Mouse (Mus musculus) gastrocnemius, postnatal 25 days (tissue): ENCODE measurements around the gene Hoxc5. TPM values are rescaled to one million over a fixed set of nuclear protein-coding genes. Genes with fewer than 3 reads are reported as not detected.

Experiments used
- DNase-seq: peaks from one replicate; pipeline ENCODE4 v3.0.0; 2022
- total RNA-seq, 2 experiments: library from RNA; stranded (reverse); gene quantifications; 1 replicate in 1 of 2; 2 replicates in 1 of 2; pipeline ENCODE4 v1.2.3; 2021

Gene Hoxc5
- total RNA-seq, 2 experiments from 2014 or later = 1.6 to 1.8 TPM

DNA sequence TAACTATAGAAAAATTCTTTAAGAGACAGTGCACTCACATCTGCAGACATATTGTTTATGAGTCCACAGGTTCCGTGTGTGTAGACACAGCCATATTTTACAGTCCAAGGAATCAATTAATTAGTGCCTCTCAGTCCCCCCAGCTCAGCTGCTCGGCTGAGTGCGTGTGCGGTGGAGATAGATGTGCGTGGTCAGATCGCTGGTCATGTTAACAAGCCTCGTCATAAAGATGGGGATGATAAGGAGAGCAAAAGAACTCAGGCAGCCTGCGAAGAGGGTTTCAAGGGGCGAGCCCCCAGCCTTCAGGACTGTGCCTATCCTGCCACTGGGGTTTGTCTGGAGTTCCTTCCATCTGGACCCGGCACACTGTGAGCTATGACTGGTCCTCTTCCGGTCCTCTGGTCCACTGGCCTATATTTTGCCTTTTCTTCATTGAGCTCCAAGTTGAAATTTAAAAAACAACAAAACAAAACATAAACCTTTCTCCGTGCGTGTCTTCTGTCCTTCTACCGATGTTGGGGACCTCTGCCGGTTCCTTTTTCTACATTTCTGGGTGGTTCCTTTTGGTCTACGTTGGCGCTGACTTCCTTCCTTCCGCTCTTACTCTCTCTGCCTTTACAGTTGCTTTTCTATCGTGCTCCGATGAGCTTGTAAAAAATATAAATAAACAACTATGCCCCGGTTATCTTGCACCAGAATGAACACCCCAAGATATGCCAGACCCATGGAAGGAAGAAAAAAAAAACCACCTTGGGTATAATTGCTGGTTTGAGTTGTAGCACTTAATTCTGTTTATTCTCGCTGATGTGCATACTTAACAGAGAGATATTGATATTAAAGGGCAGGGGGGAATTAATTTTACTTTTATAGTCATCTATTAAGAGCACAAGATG is 21.8 kb upstream of the Hoxc5 start:
- DNase-seq = no peak

DNA sequence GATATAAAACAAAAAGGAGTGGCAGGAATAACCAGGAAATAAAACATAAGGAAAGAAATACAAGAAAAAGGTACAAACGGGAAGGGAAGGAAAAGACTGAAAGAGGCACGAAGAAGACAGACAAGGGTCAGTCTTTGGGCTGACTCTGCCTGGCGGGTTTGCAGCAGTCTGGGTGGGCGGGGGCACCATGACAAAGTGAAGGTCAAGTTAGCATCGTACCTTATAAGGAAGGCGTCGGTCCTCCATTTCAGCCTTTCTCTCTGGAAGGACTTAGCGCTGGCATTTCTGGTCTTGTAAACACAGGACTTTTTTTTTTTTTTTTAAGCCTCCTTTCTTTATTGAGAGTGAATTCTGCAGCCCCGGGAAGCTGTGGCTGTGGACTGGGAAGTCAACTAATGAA is 20.0 kb upstream of the Hoxc5 start:
- no peak for DNase-seq

DNA sequence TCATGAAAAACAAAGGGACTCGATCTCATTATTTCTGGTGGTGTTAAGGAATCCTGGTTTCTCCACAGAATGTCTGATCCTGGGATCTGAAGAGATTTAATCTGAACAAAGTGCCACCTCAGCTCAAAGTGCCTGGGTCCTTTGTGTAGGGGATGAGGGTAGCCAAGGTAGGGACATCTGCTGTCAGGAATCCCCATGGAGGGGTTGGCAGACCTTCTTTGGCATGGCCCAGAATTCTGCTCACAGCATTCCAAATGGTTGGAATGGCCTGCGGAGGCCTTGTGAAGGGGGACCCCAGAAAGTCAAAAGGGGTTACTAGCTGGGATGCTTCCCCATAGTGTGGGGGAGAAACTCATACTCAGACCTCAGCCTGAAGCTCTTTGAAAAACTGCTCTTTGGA is 18.4 kb upstream of the Hoxc5 start:
- no peak for DNase-seq

DNA sequence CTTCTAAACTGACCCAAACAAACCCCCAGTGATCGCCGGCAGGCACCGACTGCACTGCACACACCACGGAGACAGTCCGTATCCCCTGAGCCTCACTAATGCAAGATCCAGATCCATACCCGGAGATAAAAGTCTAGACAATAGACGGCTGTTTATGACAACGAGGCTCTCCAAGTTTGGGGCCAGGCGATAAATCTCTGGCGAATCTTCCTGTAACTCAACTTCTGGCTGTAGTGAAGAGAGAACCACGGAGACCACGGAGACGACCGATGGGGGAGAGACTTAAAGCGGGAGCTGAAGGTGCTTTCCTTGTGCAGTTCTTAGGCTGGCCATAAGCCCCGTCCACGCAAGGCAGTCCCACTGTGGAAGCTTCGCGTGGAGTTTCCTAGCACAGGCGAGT is 17.5 kb upstream of the Hoxc5 start:
- DNase-seq = no peak

DNA sequence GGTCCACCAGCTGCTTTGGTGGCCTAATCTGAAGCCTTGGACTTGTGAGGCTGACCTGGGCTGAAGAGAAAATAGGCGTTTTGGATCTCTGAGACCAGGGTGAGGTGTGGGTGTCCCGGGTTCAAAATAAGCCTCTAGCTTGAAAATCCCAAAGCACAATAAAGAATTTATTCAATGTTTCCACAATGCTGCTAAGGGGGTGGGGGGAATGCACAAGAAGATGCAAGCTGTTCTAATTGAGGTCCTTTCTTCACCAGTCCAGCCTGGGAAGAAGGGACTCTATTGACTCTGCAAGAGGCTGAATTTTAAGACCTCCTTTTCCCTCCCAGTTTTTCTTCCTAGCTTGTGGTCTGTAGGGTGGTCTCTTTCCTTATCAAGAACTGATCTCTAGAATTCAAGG is 16.4 kb upstream of the Hoxc5 start:
- DNase-seq = no peak

DNA sequence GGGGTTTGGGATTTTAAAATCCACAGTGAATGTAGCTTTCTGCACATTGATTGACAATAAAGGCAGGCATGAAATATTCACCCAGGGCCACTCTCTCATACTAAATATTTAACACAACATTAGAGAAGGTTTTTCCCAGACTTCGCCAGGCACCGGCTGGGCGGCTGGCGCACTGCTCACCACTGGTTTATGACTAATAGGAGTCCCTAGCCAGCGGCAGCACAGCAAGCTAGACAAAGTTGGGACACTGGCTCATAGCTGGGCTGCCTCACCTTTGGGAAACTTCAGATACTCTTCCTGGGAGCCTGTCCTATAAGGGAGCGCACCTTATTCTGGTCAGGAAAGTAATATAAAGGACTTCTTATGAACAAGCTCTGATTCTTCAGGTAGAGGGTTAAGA is 13.7 kb upstream of the Hoxc5 start:
- peak; percentile 26 for DNase-seq

DNA sequence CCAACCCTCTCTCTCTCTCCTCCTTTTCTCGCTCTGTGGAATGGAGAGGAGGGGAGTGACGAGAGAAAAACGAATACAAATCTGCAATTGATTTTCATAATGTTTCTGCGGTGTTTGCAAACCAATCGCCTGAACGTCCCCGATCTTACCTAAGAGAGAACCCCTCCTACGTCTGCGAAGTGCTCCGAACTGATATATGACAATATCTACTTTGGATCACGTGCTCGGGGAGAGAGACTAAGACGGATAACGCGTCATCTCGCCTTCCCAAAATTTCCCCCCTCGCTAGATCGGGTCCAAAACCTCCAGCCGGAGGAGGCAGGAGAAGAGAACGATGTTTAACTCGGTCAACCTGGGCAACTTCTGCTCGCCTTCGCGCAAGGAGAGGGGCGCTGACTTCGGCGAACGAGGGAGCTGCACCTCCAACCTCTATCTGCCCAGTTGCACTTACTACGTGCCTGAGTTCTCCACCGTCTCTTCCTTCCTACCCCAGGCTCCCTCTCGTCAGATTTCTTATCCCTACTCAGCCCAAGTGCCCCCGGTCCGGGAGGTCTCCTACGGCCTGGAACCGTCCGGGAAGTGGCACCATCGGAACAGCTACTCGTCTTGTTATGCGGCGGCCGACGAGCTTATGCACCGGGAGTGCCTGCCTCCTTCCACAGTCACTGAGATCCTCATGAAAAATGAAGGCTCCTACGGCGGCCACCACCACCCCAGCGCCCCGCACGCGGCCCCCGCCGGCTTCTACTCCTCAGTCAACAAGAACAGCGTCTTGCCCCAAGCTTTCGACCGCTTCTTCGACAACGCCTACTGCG is 12.8 kb upstream of the Hoxc5 start, which contains the start of gene Hoxc11:
TSS of gene Hoxc11 (plus strand) at position 236 of the 815 bp plus-strand sequence.
- peak; percentile 34 for DNase-seq

DNA sequence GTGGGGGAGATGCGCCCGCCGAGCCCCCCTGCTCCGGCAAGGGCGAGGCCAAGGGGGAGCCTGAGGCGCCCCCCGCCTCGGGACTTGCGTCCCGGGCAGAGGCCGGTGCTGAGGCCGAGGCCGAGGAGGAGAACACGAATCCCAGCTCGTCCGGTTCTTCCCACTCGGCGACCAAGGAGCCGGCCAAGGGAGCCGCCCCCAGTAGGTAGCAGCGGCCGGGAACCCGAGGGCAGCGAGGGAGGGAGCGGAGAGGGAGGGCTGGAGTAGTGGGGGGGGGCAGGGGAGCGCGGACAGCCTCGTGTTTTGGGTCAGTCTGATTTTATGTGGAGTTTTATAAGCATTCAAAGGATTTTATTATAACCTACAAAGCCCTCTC is 12.2 kb upstream of the Hoxc5 start:
- DNase-seq = peak; percentile 68

DNA sequence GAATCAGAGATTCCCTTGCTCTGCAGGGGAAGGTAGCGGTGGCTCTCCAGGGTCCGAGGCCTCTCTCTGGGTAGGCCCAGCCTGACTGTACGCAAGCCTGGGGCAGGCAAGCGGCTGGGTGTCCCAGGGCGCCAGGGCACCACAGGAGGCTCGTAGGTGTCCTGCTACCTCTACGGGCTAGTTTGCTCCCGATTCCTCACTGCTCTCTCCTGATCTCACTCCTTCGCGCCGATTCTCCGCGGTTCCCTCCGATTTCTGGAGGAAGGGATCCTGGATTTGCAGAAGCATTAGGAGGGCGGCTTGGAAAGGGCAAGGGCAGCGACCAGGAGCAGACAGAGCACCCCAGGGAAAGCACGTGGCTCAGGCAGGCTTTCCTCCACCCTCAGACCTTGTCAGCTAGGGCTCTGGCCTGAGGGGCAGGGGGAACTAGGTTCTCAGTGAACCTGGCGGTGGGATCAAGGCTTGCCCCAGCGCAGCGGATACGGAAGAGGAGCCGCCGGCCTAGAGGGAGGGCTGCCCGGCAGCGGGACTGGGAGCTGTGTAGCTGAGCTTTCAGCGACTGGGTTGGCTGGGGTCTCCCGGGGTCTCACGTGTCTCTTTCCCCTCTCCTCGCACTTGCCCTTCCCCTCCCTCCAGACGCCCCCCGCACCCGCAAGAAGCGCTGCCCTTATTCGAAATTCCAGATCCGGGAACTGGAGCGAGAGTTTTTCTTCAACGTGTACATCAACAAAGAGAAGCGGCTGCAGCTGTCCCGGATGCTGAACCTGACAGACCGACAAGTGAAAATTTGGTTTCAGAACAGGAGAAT is 11.2 kb upstream of the Hoxc5 start:
- DNase-seq = peak; percentile 52

DNA sequence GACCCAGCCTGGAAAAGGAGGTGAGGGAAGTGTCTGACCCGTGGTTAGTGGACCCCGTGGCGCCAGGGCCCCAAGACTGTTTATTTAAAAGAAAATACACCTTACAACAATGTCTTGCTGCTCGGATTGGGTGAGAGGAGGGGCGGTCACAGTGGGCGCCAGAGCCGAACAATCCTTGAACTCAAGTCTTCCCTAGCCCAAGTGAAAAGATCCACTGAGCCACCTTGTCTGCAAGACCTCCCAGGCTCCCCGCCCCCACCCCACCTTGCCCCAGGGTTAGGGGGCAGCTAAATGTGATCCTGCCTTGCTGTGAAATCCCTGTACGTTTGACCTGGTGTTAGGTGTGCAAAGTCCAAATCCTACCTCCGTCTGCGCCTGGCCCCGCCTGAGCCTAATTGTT is 10.3 kb upstream of the Hoxc5 start:
- DNase-seq = no peak

DNA sequence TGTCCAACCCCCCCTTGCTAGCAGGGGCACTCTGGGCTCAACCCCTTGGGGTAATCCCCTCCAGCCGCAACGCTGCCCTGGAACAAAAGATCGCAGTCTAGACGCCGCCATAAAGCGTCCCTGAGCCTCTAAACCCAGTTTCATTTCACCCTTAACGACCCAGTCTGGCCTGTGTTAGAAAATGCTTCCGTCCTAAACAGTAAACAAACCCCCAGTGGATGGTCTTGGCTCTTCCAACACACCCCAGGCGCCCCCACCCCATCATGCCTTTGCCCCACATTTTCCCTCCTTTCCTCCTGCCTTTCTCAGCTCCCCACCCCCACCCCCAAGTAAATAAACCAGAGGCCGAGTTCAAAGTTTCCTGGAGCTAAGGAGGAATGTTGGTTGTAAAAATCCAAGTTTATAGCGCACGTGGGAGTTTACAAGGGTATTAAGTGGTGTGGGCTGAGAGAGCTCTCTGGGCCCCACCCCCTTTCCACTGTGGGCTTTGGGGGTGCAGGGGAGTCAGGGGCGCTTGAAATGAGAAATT is 7.5 kb upstream of the Hoxc5 start:
- no peak for DNase-seq

DNA sequence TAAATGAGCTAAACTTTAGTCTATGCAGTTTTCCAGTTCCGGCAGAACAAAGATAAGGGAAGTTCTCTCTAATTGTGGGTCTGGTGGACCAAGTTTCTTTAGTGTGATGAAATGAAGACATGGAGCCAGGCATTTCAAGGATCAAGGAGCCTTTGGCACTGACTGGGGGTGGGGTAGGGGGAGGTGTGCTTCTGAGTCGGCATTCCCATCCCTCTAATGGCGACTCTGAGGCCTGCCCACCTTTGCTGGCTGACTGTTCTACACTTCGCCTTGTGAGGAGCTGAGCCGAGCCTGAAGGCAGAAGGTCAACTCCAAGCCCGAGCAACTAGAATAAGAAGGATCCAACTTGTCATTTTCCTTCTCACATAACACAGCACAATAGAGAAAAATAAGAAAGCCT is 5.5 kb upstream of the Hoxc5 start:
- DNase-seq = no peak

DNA sequence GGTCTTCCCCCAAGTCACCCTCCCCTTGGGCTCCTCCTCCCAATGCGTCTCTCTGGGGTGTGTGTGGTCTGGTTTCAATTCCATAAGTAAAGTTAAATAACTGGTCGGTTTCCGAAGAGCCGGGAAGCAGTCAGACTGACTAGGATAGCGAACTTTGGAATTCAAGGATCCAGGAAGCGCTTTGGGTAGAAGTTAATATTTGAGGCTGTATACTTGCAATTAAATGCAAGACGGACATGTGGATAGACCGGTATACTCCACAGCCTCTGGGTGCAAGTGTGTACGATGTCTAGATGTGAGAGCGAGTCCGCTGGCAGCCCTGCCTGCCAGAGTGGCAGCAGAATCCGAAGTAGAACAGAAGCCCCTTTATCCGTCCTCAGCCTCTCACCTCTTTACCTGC is 4.8 kb upstream of the Hoxc5 start:
- DNase-seq = peak; percentile 28

DNA sequence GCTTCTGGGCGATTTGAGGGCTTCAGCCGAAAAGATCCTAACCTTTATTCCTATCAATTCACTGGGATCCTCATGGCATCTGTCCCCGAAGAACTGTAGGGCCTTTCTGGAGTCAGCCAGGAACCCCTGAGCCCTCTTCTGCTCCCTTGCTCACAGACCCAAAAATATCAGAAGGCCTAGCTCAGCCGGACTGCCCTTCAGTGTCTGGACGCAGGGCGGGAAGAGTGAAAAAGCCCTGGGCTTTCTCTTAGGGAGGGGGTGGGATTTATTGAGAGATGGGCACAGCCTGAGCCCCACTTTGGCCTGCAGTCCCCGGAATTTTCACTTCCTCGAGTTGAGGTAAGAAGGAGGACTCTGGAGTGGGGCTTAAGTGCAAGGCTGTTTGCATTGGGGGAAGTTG is 4.0 kb upstream of the Hoxc5 start:
- no peak for DNase-seq

DNA sequence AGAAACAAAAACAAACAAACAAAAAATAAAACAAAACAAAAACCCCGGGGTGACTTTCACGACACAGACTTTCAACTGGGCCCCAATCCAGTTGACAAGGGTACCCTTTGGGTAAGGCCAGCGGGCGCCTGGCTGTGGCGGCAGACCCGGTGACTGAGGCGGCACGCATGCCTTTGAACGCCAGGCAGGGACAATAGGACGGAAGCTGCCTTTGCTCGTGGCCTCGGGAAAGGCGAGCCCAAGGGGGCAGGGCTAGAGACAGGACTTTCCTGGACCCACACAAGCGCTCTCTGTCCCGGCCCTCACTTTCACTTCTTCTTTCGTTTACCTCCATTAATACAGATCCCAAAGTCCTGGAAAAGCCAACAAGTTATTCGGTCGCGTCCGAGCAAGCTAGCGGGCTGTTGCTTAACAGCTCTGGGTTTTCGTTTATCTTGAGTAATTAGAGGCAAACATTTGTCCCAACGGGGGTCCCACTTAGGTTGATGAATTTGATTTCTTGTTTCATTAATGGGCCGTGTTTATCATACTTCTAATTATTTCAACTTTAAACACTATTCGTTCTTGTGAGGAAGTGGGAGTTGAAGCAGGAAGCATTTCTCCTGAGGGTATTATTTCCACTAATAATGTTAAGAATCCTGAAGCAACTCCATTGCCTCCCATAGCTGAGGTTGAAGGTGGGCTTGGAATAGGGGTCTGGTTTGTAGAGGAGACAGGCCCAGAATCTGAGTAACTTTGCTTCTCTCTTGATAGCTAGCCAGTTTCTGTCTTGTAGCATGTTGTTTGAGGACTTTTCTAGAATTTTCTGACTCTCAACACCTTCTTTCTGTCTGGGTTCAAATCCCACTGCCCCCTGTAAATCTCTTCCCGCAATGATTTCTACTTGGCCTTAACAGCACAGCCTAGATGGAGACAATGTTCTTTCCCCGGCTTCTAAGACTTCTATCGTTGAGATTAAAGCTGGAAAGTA is 3.3 kb upstream of the Hoxc5 start:
- peak; percentile 70 for DNase-seq

DNA sequence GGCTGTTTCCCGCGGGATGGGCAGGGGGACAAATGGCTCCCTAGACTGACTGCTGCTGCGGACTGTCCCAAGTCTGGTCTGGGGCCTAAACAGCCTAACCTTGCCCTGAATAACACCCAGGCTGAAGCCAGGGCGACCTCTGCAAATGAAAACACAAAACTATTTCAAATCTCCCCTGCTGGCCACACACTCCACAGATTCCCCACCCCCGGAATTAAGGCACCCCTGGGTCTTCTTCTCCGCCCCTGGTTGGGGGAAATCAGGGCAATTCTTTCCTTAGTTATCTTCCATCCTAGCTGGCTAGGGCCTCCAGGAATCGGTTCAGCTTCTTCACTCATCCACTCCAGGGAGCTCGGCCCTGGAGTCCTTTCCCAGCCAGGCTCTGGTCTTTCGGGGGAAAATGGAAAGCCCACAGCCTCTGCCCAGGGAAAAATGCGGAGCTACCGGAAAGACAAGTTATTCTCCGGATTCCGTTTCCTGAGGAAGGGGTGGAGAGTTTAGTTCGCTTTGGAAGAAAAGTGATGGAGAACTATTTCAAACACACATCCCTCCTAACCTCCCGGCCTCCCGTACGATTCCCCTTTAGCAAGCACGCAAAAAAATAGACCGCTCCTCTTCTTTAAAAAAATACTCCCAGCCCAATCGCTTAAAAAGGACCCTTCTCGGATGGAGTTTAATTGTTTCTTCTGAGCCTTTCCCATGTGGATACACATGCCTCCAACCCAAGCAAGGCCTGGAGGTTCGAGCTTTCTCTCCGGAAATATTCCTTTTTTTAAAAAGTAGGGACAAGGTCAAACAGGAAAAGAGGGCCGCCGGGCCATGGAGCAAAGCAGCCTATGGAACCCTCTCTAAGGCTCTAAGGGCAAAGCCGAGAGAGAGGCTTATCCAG is 2.0 kb upstream of the Hoxc5 start:
- no peak for DNase-seq

DNA sequence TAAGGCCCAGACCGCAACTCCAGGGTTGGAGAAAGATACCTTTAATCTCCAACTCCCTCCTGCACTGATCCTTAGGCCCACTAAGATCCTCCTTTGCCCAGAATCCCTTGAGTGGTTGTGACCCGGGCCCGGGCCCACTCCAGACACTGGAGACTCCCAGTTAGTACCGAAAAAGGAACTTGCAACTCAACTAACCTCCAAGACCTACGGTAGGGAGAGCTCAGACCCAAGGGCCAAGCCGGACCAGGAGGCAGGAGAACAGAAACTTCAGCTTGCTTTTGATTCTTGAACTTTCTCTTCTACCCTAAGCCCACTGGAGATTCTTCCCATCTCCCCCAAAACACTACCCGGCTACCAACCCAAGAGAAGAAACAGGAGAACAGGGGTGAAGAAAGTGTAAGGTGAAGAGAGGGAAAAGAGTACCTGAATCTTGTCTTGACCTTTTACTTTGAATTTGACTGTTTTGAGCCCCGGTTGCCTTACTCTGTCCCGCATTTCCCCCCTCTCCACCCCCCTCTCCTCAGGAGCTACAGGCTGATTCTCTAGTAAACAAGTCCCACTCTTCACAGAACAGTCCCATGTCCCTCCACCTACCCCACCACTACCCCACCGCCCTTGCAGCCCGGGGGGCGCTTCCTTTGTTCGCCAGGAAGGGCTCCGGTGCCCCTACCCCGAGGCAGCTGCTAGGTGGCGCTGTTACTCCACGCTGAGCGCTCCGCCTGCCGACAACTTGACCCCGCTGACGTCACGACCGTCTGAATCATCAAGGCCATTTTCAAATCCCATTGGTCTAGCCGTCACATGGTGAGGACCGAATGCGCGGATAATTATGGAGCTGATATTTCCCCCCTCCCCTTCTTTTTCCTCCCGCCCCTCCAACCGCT is 1.1 kb upstream of the Hoxc5 start:
- DNase-seq = peak; percentile 92

DNA sequence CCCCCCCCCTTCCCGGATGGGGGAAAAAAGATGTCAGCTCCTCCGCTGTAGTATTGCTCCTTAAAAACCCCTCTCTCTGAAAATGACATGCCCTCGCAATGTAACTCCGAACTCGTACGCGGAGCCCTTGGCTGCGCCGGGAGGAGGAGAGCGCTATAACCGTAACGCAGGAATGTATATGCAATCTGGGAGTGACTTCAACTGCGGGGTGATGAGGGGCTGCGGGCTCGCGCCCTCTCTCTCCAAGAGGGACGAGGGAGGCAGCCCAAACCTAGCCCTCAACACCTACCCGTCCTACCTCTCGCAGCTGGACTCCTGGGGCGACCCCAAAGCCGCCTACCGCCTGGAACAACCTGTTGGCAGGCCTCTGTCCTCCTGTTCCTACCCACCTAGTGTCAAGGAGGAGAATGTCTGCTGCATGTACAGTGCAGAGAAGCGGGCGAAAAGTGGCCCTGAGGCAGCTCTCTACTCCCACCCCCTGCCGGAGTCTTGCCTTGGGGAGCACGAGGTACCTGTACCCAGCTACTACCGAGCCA is 399 bp upstream of the Hoxc5 start, which contains the start of gene Hoxc10:
TSS of gene Hoxc10 (plus strand) at position 21 of the 536 bp plus-strand sequence.
- peak; percentile 43 for DNase-seq
